Mouse (Mus musculus) spleen, embryonic (tissue): Measurements from ENCODE around the gene Brat1.

Source experiments
- CTCF ChIA-PET: fragments of 350-600 bp; sonication (Branson Sonifier 250); formaldehyde crosslinking; loops from one replicate; lab custom pipeline; 2022; lab: Charles Lee

Gene Brat1

DNA sequence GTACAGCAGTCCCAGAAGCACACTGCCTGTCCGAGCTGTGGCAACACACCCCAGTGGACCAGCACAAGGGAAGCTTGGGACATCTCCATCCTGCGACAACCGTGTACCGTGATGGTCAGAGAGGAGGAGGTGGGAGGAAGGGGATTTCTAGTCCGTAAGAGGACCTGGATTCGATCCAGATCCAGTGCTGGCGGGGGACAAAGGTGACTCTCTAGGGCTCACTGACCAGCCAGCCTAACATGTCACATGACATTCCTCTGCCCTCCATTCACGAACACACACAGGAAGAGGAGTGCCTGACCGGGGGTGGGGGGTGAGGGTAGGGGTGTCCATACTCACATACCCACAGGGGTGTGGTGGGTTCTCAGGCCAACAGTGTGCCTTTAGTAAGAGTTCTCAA, 5.0 kb upstream of the Brat1 start:
- CTCF ChIA-PET, result no interaction called here

- CTCF ChIA-PET, result interaction anchor here (0.9 kb wide), 1 partner anchor 35 kb away, joined by 3 read pairs; no protein-coding TSS in a partner anchor
Measured at GRCm38 (mm10) chr5:140701661-140702060, 3.1 kb upstream of the Brat1 start.

DNA sequence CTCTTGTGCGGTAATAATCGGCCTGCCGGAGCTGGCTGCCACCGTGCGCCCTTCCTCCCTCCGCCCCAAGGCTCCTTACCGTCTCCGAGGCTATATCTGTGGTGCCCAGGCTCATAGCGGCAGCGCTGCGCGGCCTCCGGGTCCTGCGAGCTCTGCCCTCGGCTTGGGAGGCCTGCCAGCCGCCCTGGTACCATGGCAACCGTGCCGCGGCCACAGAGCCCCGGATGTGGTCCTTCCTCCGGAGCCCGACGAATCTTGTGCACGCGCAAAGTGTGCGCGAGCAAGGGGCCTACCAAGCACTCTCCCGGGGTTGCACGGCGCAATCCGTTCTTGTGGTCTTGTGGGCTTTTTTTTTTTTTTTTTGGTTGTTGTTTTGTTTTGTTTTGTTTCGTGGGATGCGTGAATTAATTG, 2.7 kb upstream of the Brat1 start, which contains the start of gene Iqce:
Gene Iqce, minus strand, starts transcription at position 276 of the 411 bp plus-strand sequence.
- CTCF ChIA-PET, result interaction anchor here (0.9 kb wide), 1 partner anchor 36 kb away, joined by 3 read pairs; no protein-coding TSS in a partner anchor

GRCm38 (mm10) chr5:140702618-140703175, 2.1 kb upstream of the Brat1 start:
- CTCF ChIA-PET, result no interaction called here

- CTCF ChIA-PET, result no interaction called here
Measured at GRCm38 (mm10) chr5:140703480-140704377, 1.1 kb upstream of the Brat1 start.

DNA sequence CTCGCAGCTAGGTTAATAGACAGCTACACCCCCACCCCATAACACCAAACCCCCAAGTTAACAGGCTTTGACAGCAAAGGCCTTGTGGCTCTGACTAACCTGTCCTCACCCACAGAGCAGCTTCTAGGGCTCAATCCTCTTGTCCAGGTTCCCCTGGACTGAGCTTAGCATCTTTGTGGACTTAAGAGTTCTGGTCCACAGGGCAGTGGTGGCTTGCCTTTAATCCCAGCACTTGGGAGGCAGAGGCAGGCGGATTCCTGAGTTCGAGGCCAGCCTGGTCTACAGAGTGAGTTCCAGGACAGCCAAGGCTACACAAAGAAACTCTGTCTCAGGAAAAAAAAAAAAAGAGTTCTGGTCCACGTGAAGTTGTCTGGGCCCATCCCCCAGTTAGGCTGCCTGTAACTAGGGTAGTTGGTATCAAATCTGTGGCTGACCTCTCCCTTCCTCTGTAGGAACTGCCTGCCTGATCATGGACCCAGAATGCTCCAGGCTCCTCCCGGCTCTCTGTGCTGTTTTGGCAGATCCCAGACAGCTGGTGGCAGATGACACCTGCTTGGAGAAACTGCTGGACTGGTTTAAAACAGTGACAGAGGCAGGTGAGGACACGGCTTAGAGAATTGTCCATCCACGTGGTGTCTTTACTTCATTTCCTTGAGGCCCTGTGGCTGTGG, 825 bp downstream of the Brat1 start:
- CTCF ChIA-PET, result interaction anchor here (0.7 kb wide), 1 partner anchor 9 kb away, joined by 5 read pairs; no protein-coding TSS in a partner anchor

DNA sequence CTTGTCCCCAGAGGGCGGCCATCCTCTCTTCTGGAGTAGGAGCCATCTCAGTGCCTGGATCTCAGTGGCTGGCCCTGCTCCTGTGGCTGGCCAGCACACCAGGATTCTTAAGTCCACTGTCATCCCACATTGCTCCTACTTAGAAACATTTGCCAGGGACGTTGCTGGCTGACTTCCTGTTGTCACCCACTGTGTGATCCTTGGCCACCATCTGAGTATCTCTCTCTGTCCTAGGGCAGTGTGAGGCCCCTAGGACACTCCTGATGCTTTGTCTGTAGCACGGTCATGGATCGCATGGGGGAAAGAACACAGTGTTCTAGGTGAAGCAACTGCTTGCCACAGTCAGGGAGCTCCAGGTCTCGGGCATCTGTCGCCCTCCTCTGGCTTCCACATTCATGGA, 5.5 kb downstream of the Brat1 start:
- CTCF ChIA-PET, result no interaction called here

- CTCF ChIA-PET, result no interaction called here
Measured at GRCm38 (mm10) chr5:140711040-140711439, 6.2 kb downstream of the Brat1 start.

DNA sequence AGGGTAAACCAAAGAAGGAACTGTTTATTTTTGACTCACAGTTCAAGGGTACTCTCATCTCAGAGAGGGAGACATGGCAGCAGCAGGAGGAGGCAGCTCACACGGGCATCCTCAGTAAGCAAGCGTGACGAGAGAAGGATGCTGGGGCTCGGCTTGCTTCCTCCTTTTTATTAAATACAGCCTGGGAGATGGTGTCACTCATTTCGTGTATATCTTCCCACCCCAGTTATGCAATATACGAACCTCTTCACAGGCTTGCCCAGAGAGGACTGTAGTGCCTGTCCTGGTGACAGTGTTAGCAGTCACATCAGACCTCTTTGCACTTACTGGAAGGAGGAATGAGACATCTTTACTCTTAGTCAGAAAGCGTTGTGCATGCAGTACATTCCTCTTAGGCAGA, 16.0 kb downstream of the Brat1 start:
- CTCF ChIA-PET, result no interaction called here

DNA sequence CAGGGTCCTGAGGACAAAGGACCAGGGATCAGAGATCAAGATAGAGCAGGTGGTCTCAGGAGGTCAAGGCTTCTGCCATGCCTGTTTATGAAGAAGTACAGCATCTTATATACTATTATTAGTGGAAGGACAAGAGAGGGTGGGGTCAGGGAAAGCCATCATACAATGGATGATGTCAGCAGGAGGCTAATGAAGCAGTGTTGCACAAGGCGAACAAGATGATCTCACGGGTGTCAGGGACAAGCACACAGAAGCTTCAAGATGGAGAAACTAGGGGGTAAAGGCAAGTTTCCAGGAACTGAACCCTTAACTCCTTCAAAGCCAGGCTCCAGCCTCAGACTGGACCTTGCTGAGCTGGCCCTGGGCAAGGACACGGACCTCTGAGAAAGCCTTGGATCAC, 17.3 kb downstream of the Brat1 start:
- CTCF ChIA-PET, result no interaction called here

- CTCF ChIA-PET, result no interaction called here
Measured at GRCm38 (mm10) chr5:140723822-140724221, 19.0 kb downstream of the Brat1 start, which contains the start of gene Amz1. Gene Amz1 (plus strand): TSS chr5:140724127.

GRCm38 (mm10) chr5:140726062-140726839, 21.4 kb downstream of the Brat1 start:
- CTCF ChIA-PET, result no interaction called here

- CTCF ChIA-PET, result no interaction called here
Measured at GRCm38 (mm10) chr5:140726946-140727740, 22.3 kb downstream of the Brat1 start.

GRCm38 (mm10) chr5:140731040-140731797, 26.4 kb downstream of the Brat1 start:
- CTCF ChIA-PET, result no interaction called here

DNA sequence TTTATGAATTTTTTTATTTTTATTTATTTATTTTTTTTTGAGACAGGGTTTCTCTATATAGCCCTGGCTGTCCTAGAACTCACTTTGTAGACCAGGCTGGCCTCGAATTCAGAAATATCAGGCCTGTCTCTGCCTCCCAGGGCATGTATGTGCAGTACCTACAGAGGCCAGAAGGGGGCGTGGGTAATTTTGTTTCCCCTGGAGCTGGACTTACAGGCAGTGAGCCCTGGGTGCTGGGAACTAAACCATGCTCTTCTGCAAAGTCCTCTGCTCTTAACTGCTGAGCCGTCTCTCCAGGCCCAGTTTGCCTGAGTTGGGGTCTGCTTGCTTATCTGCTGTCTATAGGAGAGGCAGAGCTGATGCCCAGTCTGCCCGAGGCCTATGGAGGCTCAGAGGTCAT, 27.4 kb downstream of the Brat1 start:
- CTCF ChIA-PET, result interaction anchor here (0.6 kb wide), 2 partner anchors 191 to 455 kb away, joined by 3 to 7 read pairs; no protein-coding TSS in a partner anchor

DNA sequence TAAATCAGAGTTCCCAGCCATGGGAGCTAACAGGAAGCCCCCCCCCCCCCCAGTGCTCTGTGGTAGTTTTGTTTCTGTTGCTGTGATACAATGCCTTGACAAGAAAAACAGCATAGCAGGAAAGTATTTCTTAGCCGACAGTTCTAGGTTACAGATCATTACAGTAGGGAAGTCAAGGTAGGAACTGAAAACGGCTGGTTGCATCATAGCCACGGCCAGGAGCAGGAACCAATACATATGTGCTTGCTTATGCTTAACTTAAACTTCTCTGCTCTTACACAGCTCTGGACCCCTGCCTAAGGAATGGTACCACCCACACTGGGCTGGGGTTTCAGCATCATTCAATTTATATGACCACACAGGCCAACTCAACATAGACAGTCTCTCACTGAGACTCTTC, 28.5 kb downstream of the Brat1 start:
- CTCF ChIA-PET, result interaction anchor here (0.7 to 1.2 kb wide), 2 partner anchors 14 to 17 kb away, joined by 3 to 4 read pairs; no protein-coding TSS in a partner anchor

- CTCF ChIA-PET, result no interaction called here
Measured at GRCm38 (mm10) chr5:140735297-140735696, 30.5 kb downstream of the Brat1 start.

DNA sequence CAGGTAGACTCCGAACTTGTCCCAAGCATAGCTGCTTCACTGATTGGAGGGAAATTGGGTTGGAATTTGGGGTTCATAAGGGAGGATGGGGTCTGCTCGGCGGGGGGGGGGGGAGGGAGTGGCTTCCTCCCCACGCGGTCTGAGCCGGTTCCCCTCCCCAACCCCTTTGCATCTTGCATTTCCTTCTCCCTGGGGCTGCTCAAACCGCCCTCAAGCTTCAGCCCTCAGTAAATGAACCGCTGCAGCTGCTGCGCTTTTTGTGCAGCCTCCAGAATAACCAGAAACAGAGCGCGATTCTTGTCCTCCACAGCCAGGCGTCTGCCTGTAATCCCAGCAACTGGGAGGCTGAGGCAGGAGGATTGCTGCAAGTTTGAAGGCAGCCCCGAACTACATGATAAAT, 31.4 kb downstream of the Brat1 start:
- CTCF ChIA-PET, result interaction anchor here (0.6 kb wide), 1 partner anchor 262 kb away, joined by 3 read pairs; no protein-coding TSS in a partner anchor

DNA sequence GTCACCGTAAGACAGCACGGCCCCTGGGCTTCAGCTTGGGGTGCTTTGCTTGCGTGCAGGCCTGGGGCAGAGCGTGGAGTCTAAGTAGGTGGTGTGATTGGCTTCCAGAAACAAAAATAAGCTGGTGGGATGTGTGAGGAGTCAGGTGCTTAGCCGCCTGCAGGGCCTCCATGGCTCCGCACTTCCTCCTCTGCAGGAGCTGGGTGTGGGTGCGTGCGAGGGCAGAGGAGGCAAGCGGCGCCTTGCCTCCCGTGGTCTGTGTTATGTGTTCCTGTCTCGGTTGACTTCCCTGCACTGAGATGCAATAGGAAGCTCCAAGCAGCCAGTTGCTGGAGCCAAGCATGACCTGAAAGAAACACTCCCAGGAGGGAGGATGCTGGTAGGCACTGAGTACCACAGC, 35.0 kb downstream of the Brat1 start:
- CTCF ChIA-PET, result interaction anchor here (0.8 kb wide), 1 partner anchor 66 kb away, joined by 7 read pairs; no protein-coding TSS in a partner anchor
